Mouse (Mus musculus) midbrain, embryonic 16.5 days (tissue): ENCODE measurements around the gene AC124108.1. TPM values are rescaled to one million over a fixed set of nuclear protein-coding genes. Genes with fewer than 3 reads are reported as not detected.

ENCODE experiments used
- ATAC-seq: fragments of 200-750 bp; cut with Nextera tagmentation; 2 replicates; pipeline ENCODE4 v1.8.0; 2017; ENCODE audit warnings: moderate TSS enrichment
- H3K27ac ChIP-seq: fragments of 300-500 bp; sonication (generic); 2 replicates; pipeline ENCODE4 v1.5.1; 2014; ENCODE audit warnings: mild to moderate bottlenecking, low read length, mixed read lengths
- H3K27me3 ChIP-seq: fragments of 300-500 bp; sonication (generic); 2 replicates; pipeline ENCODE4 v1.6.1; 2014; ENCODE audit warnings: low read depth, low read length, mixed read lengths; ENCODE audit not compliant: control insufficient read depth, insufficient read depth
- H3K36me3 ChIP-seq: fragments of 300-500 bp; sonication (generic); 2 replicates; pipeline ENCODE4 v1.6.1; 2014; ENCODE audit warnings: mild to moderate bottlenecking, low read length, moderate library complexity, mixed read lengths; ENCODE audit not compliant: control insufficient read depth, insufficient read depth
- H3K4me1 ChIP-seq: fragments of 300-500 bp; sonication (generic); 2 replicates; pipeline ENCODE4 v1.6.1; 2014; ENCODE audit warnings: mild to moderate bottlenecking, low read length, mixed read lengths; ENCODE audit not compliant: control insufficient read depth, insufficient read depth
- H3K4me2 ChIP-seq: fragments of 300-500 bp; sonication (generic); 2 replicates; pipeline ENCODE4 v1.6.1; 2014; ENCODE audit warnings: mild to moderate bottlenecking, low read length, mixed read lengths
- H3K4me3 ChIP-seq: fragments of 300-500 bp; sonication (generic); 2 replicates; pipeline ENCODE4 v1.5.1; 2014; ENCODE audit warnings: low read depth, mild to moderate bottlenecking, low read length, moderate library complexity, mixed read lengths
- H3K9ac ChIP-seq: fragments of 300-500 bp; sonication (generic); 2 replicates; pipeline ENCODE4 v1.6.1; 2014; ENCODE audit warnings: low read depth, low read length, mixed read lengths
- H3K9me3 ChIP-seq: fragments of 300-500 bp; sonication (generic); replicated peaks from 2 replicates; pipeline ENCODE4 v1.6.1; 2014; ENCODE audit warnings: mild to moderate bottlenecking, low read length, mixed read lengths; ENCODE audit not compliant: control insufficient read depth, poor library complexity, severe bottlenecking
- WGBS: fragments of 180-500 bp; shearing (Covaris S2); extraction: QIAGEN DNeasy Blood & Tissue Kit; methylation state at CpG from one replicate; pipeline ENCODE4 v1.1.7; 2014; 5-methylcytosine and 5-hydroxymethylcytosine counted together
- polyA plus RNA-seq: library from polyadenylated mRNA; unstranded; fragments of >200 nt; fragmentation: Nextera tagmentation; extraction: Ambion mirVana; gene quantifications from 2 replicates; pipeline ENCODE4 v1.2.1, GENCODE M21; 2015

The AC124108.1 gene
- polyA plus RNA-seq, 1 experiment from 2014 or later, result 2.8 TPM

DNA sequence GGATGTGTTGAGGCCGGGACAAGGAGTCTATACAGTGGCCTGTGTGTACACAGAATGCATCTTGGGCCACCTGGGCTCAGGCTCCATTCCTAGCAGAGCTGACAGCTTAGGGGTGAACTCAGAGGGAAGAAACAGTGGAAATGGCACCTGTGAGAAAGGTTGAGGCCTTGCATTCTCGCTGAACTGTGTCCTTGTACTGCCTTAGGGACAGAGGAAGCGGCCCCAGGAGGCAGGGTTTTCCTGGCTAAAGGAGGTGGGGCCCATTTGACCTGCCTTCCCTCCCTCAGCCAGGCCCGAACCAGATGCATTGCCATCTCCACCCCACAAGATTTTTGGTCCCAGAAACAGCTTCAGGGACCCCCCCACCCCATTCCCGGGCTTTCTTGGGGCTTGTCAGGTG lies 4.4 kb downstream of the AC124108.1 start:
- H3K27me3 ChIP-seq, result no peaks in the 10 kb centered on the region
- H3K4me3 ChIP-seq, result 0 out of 2 replicates have a peak overlapping the region, but pooled peaks have one; percentile 3
- H3K4me1 ChIP-seq, result peaks cover 76% of the 10 kb centered on the region
- no peaks in the 10 kb centered on the region for H3K9me3 ChIP-seq
- no peaks in the 10 kb centered on the region for H3K36me3 ChIP-seq
- peak overlapping the region; percentile 65 for H3K27ac ChIP-seq
- 30% methylated on average over 5 of the region's 5 CpGs for WGBS
- peak overlapping the region; percentile 60 for H3K9ac ChIP-seq
- ATAC-seq, result no peak
- peak overlapping the region; percentile 93 for H3K4me2 ChIP-seq

DNA sequence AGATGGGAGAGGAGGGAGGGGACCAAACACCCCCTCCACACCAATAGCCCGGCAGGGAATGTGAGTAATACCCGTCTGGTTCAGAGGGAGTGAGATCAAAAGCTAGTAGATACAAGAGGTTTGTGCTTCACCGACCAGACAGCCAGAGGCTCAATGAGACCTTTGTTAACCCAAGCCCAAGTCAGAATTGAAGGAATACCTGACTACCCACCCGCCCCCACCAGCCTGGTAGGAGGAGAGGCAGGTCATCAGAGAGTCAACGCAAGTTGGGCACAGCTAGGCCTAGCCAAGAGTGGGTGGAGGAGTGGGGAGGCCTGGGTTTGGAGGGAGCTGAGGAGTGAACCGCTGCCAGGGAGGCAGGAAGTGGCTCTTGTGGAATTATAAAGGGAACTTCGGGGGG lies 5.1 kb downstream of the AC124108.1 start:
- peak overlapping the region; percentile 3; the same call in 1 of the 2 replicates for H3K4me3 ChIP-seq
- H3K9ac ChIP-seq, result peak overlapping the region; percentile 60
- peaks cover 82% of the 10 kb centered on the region for H3K4me1 ChIP-seq
- H3K9me3 ChIP-seq, result no peaks in the 10 kb centered on the region
- no peak for ATAC-seq
- H3K27ac ChIP-seq, result peak overlapping the region; percentile 65
- H3K4me2 ChIP-seq, result peak overlapping the region; percentile 93
- H3K27me3 ChIP-seq, result no peaks in the 10 kb centered on the region
- no peaks in the 10 kb centered on the region for H3K36me3 ChIP-seq
- WGBS, result 10% methylated on average over 7 of the region's 7 CpGs

- peak overlapping the region; percentile 51 for H3K27ac ChIP-seq
- H3K27me3 ChIP-seq, result no peaks in the 10 kb centered on the region
- H3K4me1 ChIP-seq, result peaks cover 91% of the 10 kb centered on the region
- WGBS, result 4% methylated on average over 9 of the region's 9 CpGs
- peak overlapping the region; percentile 15 for H3K4me2 ChIP-seq
- H3K36me3 ChIP-seq, result no peaks in the 10 kb centered on the region
- no peak for ATAC-seq
- H3K9me3 ChIP-seq, result no peaks in the 10 kb centered on the region
- H3K4me3 ChIP-seq, result no peak overlapping the region
- H3K9ac ChIP-seq, result peak overlapping the region; percentile 30; the same call in 1 of the 2 replicates
These were observed 6.4 kb downstream of the AC124108.1 start for GRCm38 (mm10) chr1:132197666-132198065.

DNA sequence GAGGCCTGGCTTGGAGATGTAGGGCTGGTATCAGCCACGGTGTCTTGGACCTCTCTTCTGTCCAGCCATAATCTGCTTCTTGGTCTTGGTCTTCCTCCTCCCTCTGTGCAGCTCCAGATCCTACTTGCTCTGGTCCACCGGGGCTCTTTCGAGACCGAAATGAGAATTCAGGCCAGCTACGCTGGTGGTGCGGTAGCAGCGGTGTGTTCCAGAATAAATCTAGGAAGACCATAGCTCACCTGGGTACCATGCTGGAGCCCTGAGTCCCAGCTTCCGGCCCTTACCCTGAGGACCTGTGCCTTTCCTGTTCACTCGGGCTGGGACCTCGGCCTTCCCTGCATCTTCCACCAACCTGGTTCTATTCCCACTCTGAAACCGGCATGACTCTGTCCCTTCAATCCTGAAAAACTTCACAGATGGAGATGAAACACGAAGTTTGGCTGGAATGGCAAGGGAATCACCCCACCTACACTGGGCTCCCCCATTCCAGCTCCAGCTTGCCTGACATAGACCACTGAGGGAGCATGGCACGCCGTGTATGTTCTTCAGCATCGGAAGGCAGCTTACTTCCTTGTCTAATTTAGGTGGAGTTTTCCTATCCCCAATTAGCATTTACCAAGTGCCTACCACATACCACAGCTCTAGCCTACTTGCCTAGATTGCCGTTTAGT lies 7.3 kb downstream of the AC124108.1 start:
- WGBS, result 73% methylated on average over 16 of the region's 16 CpGs

DNA sequence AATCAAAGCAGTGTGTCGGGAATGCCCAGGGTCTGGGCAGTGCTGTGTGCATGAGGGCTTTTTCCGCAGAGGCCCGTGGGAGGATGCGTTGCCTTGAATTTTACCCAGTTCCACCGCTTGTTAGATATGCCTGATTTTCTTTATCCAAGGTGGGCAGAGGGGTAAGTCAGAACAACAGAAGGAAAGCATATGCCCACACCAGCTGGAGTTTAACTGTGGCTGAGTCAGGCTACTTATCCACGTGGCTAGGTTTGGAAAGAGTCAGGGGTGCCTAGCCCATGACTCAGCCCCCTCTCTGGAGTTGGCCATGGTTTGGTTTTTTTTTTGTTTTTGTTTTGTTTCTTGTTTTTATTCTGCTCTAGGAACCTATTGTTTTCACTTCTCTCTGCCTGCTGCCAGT lies 8.0 kb downstream of the AC124108.1 start:
- Histone ChIP-seq H3K9ac (no peak overlapping the region), H3K27me3 (no peaks in the 10 kb centered on the region), H3K9me3 (no peaks in the 10 kb centered on the region), H3K36me3 (no peaks in the 10 kb centered on the region), H3K27ac (peak overlapping the region; percentile 78), H3K4me1 (peaks cover 81% of the 10 kb centered on the region), H3K4me2 (no peak overlapping the region), H3K4me3 (no peak overlapping the region)
- ATAC-seq, result no peak
- 61% methylated on average over 6 of the region's 6 CpGs for WGBS

More for the DNA sequence above, 7.3 kb downstream of the AC124108.1 start:
- Histone ChIP-seq H3K36me3 (no peaks in the 10 kb centered on the region), H3K9me3 (no peaks in the 10 kb centered on the region), H3K27ac (peak overlapping the region; percentile 78), H3K9ac (peak overlapping the region; percentile 30), H3K27me3 (no peaks in the 10 kb centered on the region), H3K4me3 (no peak overlapping the region), H3K4me2 (no peak overlapping the region), H3K4me1 (peaks cover 88% of the 10 kb centered on the region)
- no peak for ATAC-seq

DNA sequence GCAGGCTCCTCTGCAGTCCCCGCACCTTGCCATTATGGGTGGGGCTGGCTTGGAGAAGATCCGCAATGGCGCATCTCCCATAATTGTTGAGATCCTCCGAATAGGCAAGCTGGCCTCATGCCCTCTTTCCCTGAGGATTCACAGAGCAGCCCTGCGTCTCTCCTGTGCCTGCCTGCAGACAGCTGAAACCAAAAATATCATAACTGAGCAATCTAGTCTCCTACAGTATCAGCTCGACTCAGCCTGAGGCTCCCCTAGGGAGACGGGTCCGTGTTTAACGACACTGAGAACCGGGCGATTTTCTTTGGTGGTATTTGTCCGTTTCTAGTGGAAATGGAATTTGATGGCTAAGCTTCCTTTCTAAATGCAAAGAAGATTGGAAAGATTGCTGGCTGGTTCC lies 8.7 kb downstream of the AC124108.1 start:
- H3K4me2 ChIP-seq, result peak overlapping the region; percentile 46
- ATAC-seq, result no peak
- peak overlapping the region; percentile 78 for H3K27ac ChIP-seq
- H3K36me3 ChIP-seq, result no peaks in the 10 kb centered on the region
- H3K9me3 ChIP-seq, result no peaks in the 10 kb centered on the region
- peaks cover 74% of the 10 kb centered on the region for H3K4me1 ChIP-seq
- peak overlapping the region; percentile 10 for H3K4me3 ChIP-seq
- no peaks in the 10 kb centered on the region for H3K27me3 ChIP-seq
- peak overlapping the region; percentile 15; the same call in 1 of the 2 replicates for H3K9ac ChIP-seq
- 3% methylated on average over 12 of the region's 12 CpGs for WGBS

GRCm38 (mm10) chr1:132200562-132201510 lies 9.6 kb downstream of the AC124108.1 start:
- Histone ChIP-seq H3K4me2 (peak overlapping the region; percentile 46), H3K4me1 (peaks cover 68% of the 10 kb centered on the region), H3K36me3 (no peaks in the 10 kb centered on the region), H3K27me3 (no peaks in the 10 kb centered on the region), H3K27ac (peak overlapping the region; percentile 78), H3K4me3 (peak overlapping the region; percentile 28), H3K9me3 (no peaks in the 10 kb centered on the region), H3K9ac (peak overlapping the region; percentile 55)
- ATAC-seq, result peak; percentile 84
- WGBS, result 3% methylated on average over 11 of the region's 11 CpGs

DNA sequence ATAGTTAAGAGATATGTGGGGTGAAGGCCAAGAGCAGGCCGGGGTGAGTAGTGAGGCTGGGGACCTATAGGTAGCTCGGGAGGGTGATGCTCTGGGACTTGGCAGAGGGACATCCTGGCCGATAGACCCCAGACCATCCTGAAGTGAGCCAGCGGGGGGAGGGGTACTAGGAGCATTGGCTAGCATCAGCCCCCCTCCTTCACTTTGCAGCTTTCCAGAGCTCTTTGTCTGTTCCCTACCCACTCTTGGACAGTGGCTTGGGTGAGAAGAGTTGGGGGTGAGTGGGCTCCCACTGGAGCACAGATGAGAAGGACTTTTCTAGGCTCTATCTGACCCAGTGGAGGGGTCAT lies 10.2 kb downstream of the AC124108.1 start:
- Histone ChIP-seq H3K27ac (peak overlapping the region; percentile 78), H3K9me3 (no peaks in the 10 kb centered on the region), H3K27me3 (no peaks in the 10 kb centered on the region), H3K4me2 (peak overlapping the region; percentile 46), H3K36me3 (no peaks in the 10 kb centered on the region), H3K9ac (peak overlapping the region; percentile 33), H3K4me3 (peak overlapping the region; percentile 28), H3K4me1 (peaks cover 62% of the 10 kb centered on the region)
- 4% methylated on average over 4 of the region's 4 CpGs for WGBS
- peak; percentile 8; the same call in 1 of the 2 replicates for ATAC-seq

DNA sequence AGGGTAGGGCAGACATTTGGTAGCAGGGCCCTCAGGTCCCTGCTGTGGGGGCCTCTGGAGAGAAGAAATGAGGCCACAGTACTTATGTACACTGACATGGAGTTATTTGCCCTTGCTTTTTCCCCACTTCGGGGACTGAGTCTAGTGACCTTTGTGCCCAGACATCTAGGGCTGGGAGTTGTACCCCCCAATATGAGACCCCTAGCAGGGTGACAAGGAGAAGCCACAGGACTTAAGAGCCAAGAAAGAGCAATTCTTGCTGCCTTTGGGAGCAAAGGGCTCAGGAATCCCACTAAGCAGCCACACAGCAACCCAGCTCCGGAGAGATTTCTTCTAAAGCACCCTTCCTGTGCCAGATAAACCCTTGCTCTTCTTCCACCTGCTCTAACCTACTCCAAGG lies 10.7 kb downstream of the AC124108.1 start:
- ATAC-seq, result no peak
- peak overlapping the region; percentile 78 for H3K27ac ChIP-seq
- no peak overlapping the region for H3K9ac ChIP-seq

More for the DNA sequence above, 10.7 kb downstream of the AC124108.1 start:
- no peaks in the 10 kb centered on the region for H3K9me3 ChIP-seq
- no peaks in the 10 kb centered on the region for H3K27me3 ChIP-seq
- H3K4me3 ChIP-seq, result no peak overlapping the region; the same call in 1 of the 2 replicates
- 40% methylated on average over 2 of the region's 2 CpGs for WGBS
- peaks cover 61% of the 10 kb centered on the region for H3K4me1 ChIP-seq
- H3K36me3 ChIP-seq, result no peaks in the 10 kb centered on the region
- peak overlapping the region; percentile 46 for H3K4me2 ChIP-seq
